Mouse (Mus musculus) fat pad, adult 2 months (tissue): ENCODE measurements around the gene Snx15.
"Not testable (repeated sequence)": the region's sequence is repeated elsewhere in the genome, so short reads cannot be mapped to it uniquely, and the experiment has no call there.

Experiments
- DNase-seq: peaks from one replicate; pipeline ENCODE4 v3.0.0-alpha.2; 2011; ENCODE audit warnings: low read depth, low spot score; ENCODE audit errors: extremely low read depth

The Snx15 gene

DNA sequence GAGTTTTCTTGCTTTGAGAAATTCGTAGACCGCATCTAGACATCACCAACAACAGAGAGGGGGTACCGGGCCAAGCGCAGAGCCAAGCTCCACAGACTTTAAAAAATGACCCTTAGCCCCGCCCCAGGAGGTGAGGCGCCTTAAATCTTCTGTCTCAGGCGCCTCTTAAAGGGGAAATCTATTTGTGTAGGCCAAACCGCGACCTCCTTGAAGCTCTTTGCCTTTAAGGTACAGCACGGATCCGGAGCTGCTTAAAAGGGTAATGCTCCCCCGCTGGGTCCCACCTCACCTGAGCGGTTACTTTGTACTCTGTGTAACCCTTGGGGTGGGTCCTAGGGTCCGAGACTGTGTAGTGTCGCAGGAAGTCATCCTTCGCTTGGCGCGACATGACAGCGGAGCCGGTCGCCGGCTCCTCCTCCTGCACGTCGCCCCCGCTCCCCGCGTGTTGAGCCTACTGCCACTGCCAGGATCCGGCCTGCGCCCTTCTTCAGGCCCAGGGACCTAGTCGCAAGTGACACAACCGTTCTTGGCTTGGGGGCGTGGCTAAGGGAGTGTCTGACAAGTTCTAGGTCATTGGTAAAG lies at the start of gene Snx15:
Gene Snx15 (minus strand): TSS at position 545 of the 582 bp plus-strand sequence.
- DNase-seq: peak; percentile 88

DNA sequence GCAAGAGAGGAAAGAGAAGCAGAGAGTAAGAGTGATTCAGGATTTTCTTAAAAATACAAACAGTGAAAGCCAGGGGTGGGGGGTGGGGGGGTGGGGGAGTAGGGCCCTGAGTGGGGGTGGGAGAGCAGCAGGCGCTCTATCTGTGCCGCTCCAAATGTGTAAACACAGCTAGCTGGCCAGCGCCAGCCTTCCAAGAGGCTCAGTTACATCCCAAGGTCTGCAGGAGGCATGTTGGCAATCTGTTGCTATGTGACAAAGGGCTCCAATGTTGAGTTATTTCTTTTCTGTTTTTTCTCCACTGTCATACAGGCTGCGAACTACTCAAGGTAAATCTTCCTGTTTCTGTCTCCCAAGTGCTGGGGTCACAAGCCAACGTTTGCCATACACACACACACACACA lies 46.7 kb upstream of the Snx15 start:
- DNase-seq: no peak

DNA sequence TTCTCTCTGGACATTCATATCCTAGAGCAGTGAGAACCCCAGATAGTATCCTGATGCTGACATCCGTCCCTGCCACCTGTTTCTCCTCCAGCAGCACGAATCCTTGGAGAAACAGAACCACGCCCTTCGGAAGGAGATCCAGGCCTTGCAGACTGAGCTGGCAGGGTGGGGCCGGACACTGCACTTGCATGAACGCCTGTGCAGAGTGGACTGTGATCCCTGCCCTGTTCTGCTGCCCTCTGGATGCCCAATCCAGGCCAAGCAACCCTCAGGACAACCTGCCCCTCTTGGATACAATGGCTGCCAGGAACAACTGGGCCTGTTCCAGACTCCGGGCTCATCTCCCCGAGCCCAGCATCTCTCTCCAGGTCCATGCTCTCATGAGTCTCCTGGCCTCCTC lies 43.1 kb upstream of the Snx15 start:
- DNase-seq: no peak

DNA sequence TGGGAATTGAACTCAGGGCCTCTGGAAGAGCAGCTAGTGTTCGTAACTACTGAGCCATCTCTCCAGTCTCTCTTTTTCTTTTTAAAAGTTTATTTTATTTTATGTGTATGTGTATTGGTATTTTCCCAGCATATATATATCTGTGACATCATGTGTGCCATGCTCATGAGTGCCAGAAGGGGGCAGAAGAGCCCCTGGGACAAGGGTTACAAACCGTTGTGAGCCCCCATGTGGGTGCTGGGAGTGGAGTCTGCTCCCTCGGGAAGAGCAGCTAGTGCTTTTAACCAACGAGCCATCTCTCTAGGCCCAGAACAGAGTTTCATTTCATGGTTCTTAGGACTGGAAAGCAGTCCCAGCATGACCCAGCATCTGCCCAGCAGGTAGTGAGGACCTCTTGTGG lies 38.6 kb upstream of the Snx15 start:
- DNase-seq: no peak

DNA sequence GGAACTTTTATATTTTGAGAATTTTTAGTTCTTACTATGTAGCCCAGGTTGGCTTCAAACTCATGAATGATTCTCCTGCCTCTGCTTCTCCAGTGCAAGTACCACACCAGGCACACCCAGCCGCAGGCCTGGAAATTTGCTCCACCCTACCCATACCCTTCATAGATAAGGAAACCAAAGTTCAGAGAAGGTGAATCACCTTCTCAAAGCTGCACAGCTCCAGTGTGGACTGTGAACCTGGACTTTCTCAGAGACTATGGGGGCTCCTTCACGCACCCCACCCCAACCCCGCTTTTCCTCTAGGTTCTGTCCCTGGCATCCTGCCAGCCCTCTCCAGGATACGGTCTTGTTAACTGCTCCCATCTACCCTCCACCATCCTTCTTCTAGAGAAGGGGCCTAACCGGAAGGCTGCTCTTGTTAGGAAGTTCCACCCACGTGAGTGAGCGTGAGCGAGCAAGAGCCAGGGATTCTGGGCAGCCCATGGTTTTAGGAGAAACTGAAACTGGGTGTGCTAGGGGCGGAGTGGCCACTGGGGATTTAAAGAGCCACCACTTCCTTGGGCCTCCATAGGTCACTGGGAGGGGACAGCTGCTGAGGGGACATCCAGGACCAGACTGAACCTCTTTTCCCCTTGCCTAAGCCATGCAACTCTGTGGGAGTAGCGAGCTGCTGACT lies 35.9 kb upstream of the Snx15 start:
- DNase-seq: no peak

DNA sequence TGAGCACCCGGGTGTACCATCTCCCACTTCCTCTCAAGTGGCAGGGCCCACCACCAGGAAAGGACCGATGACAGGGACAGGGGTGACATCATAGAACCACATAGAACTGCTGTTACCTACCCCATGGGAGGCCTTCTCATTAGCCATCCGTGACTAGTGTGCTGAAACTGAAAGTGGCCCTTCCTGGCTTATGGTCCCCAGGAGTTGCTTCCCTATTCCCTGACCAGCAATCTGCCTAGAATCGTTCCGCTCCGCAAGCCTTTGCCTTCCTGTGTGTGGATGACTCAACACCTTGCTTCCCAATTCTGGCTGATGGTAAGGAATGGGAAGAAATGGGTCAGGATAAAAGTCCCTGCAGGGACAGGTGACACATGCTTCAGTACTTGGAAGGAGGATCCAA lies 29.1 kb upstream of the Snx15 start:
- no peak for DNase-seq

DNA sequence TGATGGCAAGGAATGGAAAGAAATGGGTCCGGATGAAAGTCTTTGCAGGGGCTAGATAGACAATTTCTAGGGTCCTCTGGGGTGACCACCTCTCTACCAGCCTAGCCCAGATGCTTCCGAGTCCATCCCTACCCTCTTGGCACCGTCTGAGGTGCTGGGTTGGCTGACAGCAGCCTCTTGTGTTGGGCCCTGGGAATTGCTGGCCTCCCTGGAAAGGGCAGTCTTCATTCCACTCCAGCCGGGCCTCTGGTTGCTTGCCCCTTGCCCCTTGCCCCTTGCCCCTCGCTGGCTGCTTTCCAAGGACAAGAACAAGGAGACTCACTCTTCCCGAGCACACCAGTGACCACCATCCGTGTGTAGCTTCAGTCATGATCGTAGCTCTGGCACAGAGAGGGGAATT lies 28.3 kb upstream of the Snx15 start:
- no peak for DNase-seq

DNA sequence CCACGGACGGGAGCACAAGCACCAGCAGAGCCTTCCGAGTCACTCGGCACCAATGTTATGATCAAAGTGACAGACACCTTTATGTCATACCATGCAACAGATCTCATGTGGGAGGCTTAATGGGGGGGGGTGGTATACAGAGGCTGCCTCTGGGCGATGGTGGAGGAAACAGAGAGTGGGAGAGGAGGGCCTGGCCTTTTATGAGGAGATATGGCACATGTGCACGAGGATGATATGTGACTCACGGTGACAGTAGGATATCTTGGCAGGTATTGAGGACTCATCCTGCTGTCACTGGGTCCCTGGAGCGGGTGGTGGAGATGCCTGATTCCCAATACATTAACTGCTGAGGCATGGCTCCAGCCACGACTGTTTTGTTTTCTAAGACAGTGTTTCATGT lies 27.1 kb upstream of the Snx15 start:
- DNase-seq: no peak

DNA sequence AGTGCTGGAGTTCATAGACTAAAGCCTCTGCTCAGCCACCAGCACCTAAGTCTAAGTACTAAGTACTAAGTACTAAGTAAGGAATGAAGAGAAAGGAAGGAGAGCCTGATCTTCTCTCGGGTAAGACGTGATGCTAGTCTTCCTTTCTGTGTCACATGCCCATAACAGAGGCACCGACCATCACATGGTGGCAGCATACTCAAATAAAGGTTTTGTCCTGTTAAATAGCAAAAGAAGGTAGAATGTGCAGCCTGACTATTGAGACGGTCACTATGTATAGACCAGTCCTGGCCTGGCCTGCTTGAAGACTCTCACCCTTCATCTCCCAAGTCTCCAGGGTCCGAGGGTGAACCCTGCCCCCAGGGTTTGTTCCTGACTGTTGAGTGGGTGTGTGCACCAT lies 16.7 kb upstream of the Snx15 start:
- DNase-seq: no peak

DNA sequence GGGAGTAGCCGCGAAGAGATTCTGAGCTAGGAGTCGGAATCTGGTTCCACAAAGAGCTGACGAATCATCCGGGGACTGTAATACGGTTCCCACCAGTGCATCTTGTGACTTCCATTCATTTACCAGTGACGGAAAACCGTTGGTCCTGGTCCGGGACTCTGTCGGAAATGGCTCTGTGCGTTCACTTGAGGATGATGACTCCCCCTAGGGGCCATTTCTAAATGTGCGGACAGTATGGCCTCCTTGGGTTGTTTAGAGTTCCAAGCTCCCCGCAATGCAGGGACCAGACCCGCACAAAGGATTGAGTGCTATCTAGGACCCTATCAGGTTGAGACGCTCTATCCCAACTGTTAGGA lies 13.3 kb upstream of the Snx15 start, which contains the start of gene Arl2:
Gene Arl2 (minus strand): TSS at position 155 of the 356 bp plus-strand sequence.
- DNase-seq: no peak

DNA sequence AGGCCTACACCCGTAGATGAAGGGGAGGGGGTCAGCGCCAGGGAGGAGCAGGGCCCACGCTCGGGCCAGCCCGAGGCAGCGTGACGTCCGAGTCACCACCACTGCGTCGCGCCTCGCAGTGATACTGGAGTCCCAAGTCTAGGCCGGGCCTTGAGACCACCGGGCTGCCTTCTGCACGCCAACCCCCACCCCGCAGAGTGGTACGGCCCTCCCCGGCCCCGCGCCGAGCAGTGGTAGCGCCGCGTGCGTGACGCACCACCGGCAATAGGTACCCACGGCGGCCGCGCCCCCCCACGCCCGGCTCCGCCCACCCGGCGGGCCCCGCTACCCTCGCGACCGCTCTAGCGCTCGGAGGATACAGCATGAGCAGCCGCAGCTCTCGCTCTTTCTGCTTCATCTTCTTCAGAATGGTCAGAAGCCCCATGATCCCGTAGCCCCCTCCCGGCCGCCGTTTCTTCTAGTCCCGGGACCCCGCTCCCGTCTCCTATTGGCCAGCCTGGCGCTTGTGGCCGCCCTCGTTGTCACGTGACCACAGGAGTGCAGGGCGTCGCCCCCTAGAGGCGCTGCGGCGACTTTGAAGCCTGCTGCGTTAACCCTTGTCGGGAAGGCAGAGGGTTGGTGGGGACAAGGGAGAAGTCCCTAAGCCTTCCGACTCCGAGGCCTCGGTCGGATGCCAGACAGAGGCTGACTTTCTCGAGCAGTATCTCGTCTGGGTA lies 12.7 kb upstream of the Snx15 start, which contains the start of gene Batf2:
Gene Batf2 (plus strand): TSS at position 306 of the 716 bp plus-strand sequence.
- no peak for DNase-seq

DNA sequence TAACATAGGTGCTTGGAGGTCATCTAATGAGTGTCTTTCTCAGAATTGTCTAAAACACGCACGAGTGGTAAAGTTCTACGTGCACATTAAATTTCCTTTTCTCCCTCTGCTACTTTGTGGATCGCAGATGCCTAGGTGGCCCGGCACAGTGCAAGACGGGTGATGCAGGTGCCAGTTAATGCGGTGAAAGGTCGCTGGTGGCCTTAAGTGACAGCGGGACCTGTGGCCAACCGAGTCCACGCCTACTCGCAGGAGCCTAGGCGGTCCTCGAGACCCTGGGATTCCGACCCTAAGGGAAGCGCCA lies 12.2 kb upstream of the Snx15 start:
- DNase-seq: no peak

DNA sequence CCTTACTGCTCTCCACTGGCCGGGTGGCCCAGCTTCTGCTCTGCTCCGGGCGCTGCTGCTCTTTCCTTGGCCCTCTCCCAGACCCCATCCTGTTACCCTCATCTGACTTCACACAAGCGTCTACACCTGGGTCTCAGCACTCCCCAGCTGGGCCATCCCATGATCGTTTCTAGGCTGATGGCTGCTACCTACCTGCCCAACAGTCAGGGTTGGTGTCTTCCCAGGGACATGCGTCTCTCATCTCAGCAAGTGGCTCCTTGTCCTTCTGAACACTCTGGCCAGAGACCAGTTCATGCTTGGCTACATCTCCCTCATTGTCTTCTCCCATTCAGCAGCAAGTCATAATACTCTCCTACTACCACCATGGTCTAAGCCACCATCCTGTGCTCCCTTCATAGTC lies 11.6 kb upstream of the Snx15 start:
- no peak for DNase-seq

DNA sequence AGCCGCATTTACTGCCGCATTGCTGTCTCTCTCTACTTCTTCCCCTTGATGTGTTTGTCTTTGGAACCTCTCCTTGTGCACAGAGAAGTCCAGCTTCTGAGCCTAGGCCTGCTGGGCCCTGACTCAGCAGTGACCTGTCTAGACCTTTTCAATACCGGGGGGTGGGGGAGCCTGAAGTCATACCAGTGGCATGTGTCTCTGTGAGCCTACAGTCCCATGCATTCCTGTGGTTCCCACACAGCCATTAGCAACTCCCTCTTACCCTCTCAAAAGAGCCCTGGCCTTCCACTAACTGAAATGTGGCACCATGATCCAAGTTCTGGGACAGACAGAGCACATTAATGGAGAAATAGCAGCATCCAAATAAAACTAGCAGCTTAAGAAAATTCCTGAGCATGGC lies 8.3 kb upstream of the Snx15 start:
- no peak for DNase-seq

DNA sequence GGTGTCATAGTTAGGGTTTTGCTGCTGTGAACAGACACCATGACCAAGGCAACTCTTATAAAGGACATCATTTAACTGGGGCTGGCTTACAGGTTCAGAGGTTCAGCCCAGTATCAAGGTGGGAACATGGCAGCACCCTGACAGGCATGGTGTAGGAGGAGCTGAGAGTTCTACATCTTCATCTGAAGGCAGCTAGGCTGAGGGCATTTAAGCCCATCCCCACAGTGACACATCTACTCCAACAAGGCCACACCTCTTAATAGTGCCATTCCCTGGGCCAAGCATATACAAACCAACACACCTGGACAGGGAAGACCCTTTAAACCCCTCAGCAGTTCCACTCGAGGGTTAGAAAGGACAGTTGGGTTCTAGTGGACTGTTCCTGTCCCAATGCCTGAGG lies 5.1 kb upstream of the Snx15 start:
- not testable (repeated sequence) for DNase-seq

DNA sequence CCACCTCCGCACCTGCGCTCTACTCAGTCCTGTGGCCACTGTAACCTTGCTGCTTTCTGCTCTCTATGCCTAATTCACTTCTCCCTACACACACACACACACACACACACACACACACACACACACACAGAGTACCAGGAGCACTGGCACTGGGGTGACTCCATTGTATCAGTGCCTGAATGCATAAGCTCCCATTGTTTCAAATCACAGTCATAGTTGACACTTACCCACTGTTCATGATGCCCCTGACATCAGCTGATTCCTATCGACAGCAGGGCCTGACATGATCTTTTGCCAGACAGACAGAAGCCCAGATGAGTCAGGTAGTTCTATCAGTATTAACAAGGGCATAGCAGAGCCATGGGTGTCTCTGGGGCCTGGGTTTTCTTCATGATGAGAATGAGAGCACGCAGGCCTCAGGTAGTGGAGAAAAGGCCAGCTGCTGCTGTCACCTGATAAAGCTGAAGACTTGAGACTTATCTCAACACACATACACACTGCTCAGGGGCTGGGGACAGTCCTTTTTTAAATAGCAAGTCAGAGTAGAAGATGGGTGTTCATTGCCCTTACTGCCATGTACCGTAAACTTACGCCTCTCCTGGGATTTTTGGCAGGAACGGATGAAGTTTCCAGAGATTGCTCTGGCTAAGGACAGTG lies 4.2 kb upstream of the Snx15 start:
- no peak for DNase-seq

DNA sequence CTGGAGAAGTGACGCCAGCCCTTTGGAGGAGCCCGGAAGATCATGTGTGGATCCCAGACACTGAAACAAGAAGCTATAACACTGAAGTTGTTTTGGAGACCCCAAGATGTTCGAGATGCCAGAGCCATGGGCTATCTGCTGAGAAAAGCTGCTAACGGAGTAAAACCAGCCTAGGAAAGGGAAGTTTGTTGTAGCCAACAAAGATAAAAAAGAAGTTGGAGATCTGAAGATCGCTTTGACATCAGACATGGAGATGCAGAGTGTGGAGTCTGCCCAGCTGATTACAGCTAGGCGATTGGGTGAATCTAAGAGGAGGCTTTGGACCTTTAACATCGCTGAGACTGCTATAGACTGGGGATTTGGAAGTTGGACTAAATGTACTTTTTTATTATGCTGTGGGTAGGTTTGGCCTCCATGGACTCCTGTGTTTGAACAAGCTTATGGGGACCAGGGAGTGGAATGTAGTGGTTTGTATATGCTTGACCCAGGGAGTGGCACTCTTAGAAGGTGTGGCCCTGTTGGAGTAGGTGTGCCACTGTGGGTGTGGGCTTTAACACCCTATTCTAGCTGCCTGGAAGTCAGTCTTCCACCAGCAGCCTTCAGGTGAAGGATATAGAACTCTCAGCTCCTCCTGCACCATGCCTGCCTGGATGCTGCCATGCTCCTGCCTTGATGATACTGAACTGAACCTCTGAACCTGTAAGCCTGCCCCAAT lies 2.5 kb upstream of the Snx15 start:
- not testable (repeated sequence) for DNase-seq

DNA sequence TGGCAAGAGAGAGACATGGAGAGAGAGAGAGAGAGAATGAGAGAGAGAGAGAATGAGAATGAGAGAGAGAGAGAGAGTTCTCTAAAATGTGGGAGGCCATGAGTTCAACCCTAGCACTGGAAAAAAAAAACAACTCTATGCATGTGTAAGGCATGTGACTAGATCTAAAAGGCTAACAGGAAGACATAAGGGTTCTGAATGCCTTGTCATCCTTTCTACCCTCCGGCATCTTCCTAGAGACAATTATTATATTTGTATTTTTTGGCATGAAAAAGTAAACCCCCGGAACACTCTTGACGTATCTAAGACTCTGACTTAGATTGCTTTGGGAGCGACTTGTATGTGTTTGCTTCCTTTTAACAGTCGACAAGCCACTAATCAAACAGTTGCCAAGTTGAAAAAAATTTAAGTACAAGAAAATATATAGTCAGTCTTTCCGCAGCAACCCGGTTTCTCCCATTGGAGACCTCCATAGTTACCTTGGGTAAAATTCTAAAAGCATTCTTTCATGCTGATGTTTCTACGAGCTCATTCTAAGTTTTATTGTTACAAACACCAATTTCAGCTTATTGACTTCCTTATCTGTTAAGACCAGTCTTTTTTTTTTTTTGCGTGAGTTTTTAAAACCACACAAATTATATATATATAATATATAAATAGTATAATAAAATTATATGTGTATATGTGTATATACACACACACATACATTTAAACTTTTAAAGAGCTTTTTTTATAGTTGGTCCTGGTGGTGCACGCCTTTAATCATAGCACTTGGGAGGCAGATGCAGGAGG lies 1.1 kb downstream of the Snx15 start:
- no peak for DNase-seq

DNA sequence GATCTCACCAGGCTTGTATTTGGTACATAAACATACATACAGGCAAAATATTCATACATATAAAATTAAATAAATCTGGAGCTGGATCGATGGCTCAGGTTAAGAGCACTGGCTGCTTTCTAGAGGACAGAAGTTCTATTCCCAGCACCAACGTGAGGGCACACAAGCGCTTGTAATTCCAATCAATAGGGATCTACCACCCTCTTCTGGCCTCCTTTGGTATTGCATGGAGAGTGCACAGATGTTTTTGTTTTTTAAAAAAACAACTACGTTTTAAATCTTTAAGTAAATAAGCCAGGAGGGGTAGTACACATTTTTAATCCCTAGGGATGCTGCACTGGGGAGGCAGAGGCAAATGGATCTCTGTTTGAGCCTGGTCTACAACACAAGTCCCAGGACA lies 1.8 kb downstream of the Snx15 start:
- DNase-seq: no peak

DNA sequence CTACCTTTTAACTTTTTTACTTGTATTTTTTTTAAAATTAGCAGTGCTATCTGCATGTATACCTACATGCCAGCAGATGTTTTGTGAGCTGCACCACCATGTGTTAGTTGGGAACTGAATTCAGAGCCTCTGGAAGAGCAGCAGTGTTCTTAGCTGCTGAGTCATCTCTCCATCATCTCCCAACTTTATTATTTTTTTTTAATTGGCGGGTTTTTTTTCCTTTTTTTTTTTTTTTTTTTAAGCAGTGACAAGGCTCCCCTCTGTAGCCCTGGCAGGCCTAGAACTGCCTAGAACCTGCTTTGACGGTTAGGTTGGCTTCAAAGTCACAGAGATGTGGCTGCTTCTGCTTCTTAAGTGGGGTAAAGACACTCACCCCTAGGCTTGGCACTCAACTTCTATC lies 3.2 kb downstream of the Snx15 start:
- no peak for DNase-seq

DNA sequence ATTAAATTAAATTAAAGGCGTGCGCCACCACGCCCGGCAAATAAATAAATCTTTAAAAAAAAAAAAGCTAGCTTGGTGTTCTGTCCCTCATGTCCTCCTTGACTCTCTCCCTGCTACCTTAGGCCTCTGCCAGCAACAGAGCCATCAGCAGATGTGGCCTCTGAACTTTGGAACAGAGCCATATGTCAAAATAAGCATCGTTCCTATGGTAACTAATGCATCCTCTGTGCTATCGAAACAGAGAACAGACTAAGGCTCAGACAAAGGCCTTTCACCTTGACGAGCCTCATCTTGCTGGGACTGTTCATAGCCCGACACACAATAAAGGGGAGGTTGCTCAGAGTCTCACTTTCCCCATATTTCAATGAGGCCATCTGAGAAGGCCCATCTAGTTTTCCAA lies 4.8 kb downstream of the Snx15 start:
- DNase-seq: no peak
